Mouse (Mus musculus) G1E (cell line): Measurements from ENCODE around the gene Gm17268.

ENCODE experiments used
- CTCF ChIP-seq: IDR thresholded peaks from 2 replicates; pipeline ENCODE4 v1.5.1; 2012; ENCODE audit warnings: low read depth, low read length, inconsistent platforms, mixed read lengths
- GATA1 ChIP-seq: IDR thresholded peaks from 2 replicates; pipeline ENCODE4 v1.6.1; 2012; ENCODE audit warnings: borderline replicate concordance, low read length, inconsistent platforms, mixed read lengths
- GATA2 ChIP-seq: IDR thresholded peaks from 2 replicates; pipeline ENCODE4 v1.6.1; 2012; ENCODE audit warnings: low read depth, low read length, inconsistent platforms, borderline replicate concordance
- POLR2AphosphoS5 ChIP-seq: IDR thresholded peaks from 2 replicates; pipeline ENCODE4 v1.6.1; 2012; ENCODE audit warnings: low read depth, low read length, inconsistent platforms; ENCODE audit not compliant: insufficient replicate concordance

DNA sequence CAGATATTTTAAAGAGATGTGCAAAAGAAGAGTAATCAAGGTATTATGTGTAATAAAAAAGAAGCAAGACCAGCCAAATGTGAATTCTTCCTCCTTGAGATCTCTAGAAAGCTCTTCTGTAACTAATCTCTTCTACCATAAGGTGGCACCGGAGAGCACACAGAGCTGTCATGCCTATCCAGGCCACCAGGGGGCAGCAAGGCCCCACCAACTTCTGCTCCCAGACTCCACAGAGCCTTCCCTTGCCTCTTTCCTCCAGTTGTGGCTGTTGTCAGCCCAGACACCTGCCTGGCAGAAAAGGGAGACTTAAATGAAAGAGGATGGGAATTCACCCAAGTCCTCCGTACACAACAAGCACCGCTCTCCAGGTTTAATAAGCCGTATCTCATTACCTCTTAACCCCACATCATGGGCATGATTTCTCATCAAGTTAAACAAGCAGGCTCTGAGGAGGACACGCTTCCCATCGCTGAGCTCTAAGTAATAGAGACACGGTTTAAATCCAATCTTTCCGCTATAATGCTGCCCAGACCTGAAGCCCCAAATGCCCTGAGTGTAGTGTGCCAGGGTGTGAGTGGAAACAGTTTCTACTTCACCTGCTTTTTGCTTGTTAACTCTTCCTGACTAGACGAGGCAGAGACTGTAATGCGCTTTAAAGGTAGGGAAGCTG lies 42.1 kb downstream of the Gm17268 start:
- TF ChIP-seq GATA2 (no peak), CTCF (no peak), POLR2AphosphoS5 (no peak), GATA1 (no peak)
